Mouse (Mus musculus): ENCODE data around the gene Mlx.

DNA sequence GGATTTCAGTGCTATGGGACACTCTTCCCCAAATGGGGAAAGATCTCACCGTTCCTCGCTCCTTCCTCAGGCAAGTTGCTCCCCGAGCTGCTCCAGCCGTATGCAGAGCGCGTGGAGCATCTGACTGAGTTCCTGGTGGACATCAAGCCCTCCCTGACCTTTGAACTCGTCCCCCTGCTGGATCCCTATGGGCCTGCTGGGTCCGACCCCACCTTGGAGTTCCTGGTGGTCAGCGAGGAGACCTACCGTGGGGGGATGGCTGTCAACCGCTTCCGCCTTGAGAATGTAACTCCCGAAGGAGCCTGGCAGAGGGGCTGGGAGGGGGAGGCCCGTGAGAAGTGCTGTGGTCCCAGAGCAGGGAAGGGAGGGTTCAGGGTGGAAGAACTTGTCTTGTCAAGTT lies 2.8 kb upstream of the Mlx start:
- TF ChIP-seq ZC3H11A (IDR thresholded peaks at IDR 0.05; ENCODE audit: borderline replicate concordance, low read depth, low read length) (no peak), MAFK (IDR thresholded peaks at IDR 0.05; ENCODE audit: insufficient read depth, low read depth, low read length) (no peak), HCFC1 (IDR thresholded peaks at IDR 0.05; ENCODE audit: borderline replicate concordance, insufficient read depth, low read length) (no peak), ZNF384 (IDR thresholded peaks at IDR 0.05; ENCODE audit: low read depth, low read length) (no peak)
